Mouse (Mus musculus) fat pad, adult 2 months (tissue): ENCODE results near the gene Fam166b.

Experiments used
- DNase-seq: peaks from one replicate; pipeline ENCODE4 v3.0.0-alpha.2; 2011; ENCODE audit warnings: low read depth, low spot score; ENCODE audit errors: extremely low read depth

Gene Fam166b

DNA sequence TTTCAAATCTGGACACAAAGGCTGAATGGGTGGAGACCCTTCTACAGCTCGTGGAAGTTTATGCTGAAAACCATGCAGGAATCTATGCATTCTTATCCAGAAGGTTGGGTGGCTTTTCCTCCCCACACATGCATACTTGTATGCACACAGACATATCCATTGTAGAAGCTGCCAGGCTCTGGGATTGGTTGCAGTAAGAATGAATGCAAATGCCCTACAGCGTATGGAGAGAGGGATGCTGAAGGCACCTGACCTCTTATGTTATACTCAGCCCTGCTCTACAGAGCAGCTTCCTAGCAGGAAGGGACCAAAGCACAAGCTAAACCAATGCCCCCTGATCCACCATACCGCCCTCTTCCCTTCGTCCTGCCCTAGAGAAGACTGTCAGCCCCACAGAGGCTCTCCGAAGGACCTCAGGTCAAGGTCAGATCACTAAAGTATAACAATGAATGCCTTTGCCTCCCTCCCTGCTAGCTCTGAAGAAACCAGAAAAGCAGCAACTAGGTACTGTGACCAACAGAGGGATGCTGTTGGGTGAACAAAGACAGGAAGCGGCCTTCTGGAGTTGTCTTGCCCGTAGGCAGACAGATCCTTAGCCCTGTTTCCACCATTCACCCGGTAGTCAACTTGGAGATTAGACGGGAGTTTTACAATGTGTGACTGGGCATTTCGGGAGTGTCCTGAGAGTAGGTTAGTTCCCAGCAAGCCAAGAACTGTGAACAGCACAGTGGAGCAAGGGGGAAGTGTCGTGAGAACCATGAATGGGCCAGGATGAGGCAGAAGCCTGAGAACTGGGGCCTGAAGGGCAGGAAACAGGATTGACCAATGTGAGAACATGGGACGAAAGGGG lies 21.6 kb downstream of the Fam166b start:
- DNase-seq, result no peak

DNA sequence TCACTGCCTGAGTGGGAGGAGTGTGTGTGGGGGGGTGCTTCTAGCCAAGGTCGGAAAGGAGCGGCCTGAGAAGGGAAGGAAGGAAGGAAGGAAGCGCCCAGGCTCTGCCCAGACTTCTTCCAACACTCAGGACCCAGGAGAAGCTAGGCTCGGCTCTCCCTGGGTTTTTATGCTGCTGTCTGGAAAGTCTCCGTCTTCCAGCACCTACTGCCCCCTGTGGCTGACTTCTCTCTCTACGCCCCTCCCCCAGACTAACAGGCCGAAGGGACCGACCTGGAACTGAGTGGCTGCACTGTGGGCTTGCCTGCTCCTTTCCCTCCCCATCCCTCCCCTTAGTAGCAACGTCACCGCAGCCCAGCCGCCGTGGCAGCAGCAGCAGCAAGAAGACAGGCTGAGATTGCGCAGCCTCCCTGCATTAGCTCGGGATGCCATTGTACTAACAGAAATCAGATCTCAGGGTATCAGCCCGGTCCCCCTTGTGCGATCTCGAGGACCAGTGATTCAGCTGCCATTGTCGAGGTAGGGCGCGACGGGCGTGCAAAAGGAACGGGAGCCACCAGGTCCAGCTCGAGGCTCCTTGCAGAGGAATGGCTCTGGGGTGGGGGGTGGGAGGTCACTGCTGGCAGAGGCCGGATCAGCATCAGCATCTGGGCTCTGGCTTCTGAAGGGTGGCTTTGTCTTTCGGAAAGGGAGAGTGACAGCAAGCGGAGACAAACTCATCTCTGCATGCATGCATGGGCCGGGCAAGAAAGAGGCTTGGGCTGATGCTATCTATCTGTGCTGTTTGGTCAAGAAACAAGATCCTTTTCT lies 22.6 kb downstream of the Fam166b start:
- DNase-seq, result no peak

DNA sequence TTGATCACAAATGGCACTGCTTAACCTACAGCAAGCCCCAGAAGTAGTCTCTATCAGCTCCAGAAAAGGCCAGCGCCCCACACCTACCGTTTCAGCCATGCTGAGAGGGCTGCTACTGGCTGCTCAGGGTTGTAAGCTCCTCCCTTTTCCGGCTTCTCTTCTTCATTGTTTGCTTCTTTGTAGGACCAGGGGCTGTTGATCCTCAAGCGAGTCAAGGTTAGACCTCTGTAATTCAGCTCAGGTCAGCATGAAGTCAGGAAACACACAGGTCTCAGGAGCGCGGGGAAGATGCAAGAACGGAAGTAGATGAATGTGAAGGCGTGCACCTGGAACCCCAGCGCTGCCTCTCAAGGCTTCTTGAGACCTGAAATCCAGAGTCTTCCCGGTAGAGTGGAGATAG lies 24.2 kb downstream of the Fam166b start:
- no peak for DNase-seq

DNA sequence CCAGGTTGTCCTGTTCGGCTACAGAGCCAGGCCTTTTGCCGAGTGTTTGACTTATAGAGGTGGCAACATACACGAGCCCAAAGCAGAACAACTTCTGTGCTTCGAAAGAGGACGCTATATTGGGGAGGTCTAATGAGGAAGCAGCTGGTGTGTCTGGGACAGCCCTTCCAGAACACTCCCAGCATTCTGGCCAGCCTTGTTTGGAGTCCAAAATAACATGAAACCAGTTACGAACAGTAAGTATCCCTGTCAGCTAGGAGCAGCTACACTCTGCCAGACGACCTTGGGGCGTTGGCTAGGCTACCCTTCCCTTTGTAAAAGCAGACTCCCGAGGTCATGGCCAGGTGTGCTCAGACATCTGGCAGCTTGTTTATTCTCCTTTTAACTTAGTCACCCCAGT lies 26.7 kb downstream of the Fam166b start:
- DNase-seq, result no peak

DNA sequence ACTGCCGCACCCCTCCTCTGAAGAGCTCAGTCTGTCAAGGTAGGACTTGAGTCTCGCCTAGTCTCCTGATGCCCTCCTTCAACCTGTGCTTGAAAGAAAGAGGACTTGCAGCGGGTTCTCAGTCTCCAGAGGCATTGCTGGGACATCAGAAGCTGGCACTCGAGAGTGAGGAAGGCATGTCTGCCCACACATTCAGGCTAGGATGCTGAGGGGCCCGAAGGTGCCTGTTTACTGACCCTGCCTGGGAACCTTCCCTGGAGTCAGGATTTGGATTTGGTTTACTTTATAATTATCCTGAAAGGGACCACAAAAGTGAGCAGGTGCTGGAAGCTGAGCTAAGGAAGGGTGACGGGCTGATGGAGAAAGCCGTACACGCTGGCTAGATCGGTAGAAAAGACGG lies 27.4 kb downstream of the Fam166b start:
- no peak for DNase-seq

DNA sequence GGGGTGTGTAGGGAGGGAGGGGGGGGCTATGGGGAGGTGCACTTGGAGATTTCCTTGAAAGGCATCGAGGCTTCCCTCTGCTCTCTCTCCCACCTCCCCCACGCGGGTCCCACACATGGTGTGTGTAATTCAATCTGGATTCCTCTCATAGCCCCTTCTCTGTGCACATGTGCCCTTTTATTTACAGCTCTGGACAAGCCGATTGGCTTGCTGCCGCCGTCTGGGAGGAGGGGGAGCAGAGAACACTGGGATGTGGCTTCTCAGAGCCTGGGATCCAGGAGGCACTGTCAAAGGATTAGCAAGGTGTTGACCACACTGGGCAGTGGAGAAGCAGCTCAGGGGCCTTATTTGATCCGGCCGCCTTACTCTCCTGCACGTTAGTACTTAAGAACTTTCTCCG lies 28.0 kb downstream of the Fam166b start:
- no peak for DNase-seq

DNA sequence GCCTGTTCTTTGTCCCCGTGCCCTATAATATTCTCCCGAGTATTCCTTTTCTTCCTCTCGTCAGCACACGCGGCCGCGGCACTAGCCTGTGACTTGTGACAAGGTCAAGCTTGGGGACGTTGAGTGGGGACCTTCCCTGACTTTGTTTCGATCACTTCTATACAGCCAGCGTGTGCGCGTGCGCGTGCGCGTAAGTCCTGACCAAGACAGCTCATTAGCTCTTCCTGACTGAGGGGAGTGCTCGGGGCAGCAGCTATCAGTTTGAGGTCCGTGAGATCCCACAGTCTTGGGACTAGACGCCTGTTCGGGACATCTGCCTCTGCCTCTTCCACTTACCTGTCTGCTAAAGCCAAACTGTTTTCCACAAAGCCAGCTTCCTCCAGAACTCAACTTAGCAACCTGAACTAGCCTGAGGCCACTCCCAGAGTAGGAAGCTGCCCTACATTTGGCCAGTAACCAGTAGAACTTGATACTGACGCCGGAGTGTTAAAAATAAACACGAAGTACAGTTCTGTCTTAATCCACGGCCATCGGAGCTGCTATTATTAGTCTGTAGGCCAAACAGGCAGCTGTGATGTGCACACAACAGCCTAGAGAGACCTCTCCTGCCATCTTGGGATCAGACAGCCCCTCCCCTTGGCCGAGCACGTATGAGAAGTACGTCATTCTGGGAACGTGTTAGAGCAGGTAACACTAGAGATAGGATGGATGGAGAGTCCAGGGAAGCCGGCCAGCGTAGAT lies 29.4 kb downstream of the Fam166b start:
- no peak for DNase-seq

DNA sequence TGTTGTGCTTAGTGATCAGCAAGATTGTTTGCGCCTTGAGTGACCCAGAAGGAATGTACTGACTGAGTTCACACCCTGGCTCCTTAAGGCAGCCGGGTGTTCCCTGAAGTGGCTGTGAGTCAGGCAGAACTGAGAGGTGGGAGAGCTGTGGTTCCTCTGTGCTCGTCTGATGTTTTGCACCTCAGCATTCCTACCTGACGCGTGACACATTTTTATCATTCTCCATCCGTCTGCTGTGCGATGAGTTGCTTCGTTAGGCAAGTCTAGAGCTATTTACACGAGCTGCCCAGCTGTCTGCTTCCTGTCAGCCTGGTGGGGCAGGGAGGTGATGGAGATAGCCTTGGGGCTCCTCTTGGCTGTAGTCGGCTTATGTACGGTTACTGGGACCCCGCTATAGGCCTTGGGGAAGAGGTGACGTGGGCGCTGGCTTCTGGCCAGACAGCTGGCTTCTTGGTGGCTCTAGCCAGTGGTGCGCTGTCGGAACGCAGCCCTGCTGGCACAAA lies 30.1 kb downstream of the Fam166b start:
- DNase-seq, result no peak

DNA sequence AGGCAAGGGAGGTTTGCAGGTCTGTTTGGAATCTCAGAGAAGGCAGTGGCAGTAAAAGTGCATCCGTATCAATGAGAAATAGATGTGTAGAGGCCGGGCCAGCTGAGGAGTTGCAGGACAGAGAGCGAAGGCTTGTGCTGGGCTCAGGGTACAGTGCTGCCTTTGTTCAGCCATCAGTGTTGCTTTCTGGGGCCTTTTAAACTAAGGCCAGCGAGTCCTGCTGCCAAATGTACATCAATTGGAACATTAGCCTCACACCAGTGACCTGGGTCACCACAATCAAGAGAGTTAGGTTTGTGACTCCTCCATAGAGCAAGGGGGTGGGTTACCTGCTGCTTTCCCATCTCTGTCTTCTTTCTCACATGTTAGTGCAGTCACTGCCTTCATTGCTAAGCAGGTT lies 30.9 kb downstream of the Fam166b start:
- no peak for DNase-seq

DNA sequence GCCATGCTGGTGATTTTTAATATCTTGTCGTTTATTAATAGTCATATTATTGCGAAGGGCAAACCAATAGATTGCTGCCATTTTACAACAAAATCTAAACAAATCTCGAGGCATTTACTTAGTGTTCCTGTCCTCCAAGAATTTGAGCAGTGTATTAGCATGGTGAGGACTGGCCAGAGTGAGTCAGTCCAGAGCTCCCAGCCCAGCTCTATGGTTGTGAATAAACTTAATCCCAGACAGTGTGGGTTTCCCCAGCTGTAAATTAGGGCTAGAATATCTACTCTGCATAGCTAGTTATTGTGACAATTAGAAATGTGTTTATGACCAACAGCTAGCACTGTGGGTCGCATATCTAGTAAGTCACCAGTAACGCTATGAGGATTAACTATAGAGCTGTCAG lies 32.6 kb downstream of the Fam166b start:
- no peak for DNase-seq

DNA sequence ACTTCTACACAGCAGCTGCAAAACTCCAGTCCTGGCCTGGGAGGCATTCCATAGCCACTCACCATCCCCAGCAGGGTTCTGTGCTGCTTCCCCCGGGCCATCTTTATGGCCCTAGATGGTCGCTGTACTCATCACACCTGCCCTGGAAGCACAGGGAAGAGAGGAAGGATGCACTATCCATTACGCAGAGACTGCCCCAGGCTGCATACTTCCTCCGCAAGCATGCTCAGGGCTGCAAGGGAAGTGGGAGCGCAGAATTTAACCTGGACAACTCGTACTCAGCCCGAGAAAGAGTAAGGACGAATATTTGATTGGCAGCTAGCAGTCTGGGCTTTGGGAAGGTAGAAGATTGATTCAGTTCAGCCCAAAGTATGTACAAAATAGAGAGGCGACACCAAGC lies 33.1 kb downstream of the Fam166b start:
- DNase-seq, result no peak

DNA sequence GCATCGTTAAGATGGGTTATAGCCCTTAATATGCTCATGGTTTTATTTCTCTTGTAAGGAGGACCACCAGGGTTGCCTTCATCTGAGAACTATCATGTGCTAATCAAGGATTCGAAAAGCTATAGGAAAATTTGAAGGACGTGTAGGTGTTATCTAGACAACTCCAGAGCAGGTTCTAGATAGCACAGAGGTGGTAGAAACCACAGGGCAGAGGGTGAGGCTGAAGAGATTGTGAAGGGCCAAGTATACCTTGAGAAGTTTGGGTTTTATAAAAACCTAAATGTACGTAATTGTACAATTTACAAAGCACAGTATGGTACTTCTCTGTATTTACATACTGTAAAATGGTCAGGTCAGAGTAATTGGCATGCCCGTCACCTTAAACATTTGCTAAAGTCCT lies 33.8 kb downstream of the Fam166b start:
- DNase-seq, result no peak

DNA sequence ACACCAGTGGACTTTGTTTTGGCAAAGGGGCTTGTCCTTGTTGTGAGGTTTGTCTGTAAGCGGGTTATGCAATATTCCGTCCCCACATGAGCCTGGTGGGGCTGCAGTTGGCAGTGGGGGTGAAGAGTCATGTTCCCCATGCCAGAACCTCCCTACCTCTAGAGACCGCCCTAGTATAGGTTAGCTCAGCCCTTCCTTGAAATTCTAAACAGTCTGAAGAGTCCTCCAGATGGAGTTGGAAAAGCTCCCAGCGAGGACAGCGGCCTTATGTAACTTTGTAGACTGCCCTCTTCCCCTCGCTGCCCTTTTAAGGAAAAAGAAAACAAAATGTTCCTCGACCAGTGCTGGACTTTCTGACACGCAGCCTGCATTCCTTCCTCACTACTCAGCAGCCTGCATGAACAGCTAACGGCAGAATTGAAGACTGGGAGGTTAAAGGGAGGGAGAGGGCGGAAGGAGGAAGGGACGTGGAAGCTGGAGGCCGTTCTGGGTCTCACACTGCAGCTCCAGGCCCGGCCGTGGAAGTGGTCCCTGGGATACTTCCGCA lies 34.5 kb downstream of the Fam166b start:
- no peak for DNase-seq

DNA sequence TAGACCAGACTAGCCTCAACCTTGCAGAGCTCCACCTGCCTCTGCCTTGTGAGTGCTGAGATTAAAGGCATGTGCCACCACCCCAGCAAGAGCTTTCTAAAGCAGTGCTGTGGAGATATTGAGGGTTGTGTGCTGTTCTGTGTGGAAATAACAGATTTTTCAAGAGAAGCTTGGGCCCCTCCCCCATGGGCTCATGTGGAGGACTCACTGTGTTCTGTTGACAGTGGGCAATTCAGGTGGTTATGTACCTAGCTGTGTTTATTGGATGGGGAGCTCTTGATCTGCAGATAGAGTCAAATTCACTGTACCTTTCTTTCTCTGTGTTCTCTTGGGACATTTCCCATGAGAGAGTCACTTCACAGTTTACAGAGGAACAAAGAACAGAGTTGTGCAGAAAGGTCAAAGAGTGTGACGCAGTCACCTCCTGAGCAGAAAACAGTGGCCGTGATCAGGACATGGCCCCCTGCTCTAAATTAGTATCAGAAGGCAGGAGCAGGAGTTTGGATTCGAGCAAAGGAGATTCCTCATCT lies 37.3 kb downstream of the Fam166b start:
- DNase-seq, result no peak

DNA sequence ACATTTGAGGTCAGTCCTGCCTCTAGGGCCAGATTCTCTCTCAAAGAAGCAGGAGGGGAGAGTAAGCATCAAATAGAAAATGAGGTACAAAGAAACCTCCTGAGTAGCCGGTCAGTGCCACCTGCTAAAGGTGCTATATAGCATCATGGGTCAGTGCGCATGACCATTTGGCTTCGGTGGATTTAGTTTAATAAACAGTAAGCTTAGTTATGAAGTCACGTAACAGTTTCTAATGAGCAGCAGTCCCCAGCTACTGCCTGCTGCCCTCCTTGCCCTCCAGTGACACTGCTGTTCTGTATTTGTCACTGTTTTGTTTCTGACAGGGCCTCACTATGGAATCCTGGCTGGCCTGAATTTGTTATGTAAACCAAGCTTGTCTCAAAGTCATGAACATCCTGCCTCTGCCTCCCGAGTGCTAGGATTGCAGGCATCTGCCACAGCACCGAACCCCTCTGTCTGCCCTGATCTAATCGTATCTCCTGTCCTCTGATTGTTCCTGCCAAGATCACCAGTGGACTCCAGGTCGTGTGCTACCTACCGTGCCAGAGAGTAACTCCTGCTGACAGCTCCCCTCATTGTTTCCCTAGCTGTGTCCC lies 39.0 kb downstream of the Fam166b start:
- no peak for DNase-seq

DNA sequence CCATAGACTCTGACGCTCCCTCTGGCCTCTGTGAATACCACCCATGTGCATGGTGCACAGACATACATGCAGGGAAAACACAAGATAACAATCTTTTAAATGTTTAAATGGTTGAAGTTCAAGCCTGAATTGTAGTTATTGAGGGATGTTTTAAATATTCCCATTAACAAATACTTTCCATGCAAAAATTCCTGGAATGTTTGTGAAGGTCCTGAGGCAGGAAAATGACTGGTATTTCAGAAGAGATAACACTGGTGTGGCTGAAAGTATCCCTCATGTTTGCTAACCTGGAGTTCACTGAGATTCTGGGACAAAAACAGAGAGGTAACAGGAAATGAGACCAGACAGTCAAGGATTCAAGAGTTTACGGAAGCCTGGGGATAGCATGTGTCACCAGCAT lies 39.5 kb downstream of the Fam166b start:
- DNase-seq, result no peak

DNA sequence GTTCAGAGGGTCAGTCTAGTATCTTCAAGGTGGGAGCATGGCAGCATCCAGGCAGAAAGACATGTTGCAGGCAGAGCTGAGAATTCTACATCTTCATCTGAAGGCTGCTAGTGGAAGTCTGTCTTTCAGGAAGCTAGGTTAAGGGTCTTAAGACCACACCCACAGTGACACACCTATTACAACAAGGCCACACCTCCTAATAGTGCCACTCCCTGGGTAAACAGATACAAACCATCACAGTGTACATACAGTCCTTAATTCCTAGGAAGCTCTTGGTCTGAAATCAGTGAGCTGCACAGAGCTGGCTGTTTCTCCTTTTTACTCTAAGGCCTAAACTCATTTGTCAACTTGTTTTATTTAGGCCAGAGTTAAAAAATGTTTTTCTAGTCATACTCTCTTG lies 42.0 kb downstream of the Fam166b start:
- DNase-seq, result no peak

DNA sequence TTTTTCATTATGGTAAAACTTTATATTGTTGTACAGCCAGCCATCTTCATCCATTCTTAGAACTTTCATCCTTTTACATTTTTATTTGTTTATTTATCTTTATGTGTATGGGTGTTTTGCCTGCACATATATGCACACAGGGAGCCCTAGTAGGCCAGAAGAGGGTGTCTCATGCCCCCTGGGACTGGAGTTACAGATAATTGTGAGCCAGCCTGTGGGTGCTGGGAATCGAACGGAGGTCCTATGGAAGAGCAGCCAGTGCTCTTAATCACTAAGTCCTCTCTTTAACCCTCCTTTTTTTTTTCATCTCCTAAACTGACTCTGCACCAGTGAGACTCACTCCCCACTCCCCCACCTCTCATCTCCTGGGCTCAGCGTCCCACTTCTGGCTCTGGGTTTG lies 44.4 kb downstream of the Fam166b start:
- DNase-seq, result no peak

DNA sequence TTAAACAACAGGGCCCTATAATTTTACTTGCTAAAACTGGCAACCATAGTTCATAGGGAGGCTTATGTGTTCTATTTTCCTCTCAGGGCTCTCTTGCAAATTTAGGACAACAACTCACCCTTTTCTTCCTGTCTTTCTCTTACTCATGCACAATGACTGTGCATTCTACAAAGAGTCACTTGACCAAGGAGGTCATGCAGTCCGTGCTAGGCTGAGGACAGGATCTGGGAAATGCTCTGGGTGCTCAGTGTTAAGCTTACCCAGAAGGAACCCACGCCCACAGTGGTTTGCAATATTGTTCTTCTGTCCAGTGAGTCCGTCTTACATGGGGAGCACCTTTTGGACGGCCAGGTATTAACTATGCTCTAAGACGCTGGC lies 44.9 kb downstream of the Fam166b start:
- peak; percentile 50 for DNase-seq

DNA sequence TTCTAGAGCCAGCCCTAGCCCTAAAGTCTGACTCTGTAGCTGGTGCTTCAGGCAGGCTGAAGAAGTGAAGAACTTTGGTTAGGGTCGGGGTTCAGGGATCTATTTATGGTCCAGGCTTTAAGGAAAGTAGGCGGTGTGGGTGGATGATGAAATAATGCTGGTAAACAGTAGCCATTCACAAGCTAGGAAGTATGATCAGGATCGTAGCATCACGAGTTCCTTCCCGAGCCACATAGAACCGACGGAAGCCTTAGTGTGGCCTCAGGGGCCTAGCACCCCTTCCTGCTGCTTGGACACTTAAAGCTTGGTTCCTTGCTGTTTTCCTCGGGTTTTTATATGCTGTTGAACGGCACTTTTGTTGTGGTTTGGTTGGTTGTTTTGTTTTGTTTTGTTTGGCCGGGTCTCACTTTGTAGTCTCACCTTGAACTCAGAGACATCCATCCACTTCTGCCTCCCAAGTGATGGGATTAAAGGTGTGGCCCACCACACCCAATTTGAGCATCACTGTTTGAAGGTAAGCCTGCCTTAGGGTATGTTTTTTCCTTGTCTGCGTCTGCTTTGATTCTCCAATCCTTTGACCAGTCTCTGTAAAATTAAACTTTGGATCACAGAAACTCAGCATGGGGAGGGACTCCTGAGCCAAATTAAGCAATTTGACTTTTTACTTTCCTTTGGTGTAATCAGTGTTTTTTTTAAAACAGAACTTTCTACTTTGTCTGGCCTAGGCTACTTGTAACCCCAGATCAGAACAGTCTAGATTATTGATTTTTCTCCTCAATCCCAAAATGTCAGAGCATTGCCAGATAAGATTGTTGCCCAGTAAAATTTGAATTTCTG lies 45.5 kb downstream of the Fam166b start:
- DNase-seq, result no peak
